Mouse (Mus musculus): ENCODE results near the gene Ehd4.

Ehd4 gene

GRCm38 (mm10) chr2:120108077-120108476 lies 46.3 kb downstream of the Ehd4 start:
- DNase-seq (ENCODE audit: low spot score in 2 of 2) = no peak

GRCm38 (mm10) chr2:120107446-120107845 lies 47.0 kb downstream of the Ehd4 start:
- no peak for DNase-seq (ENCODE audit: low spot score in 2 of 2)

GRCm38 (mm10) chr2:120106397-120106973 lies 47.9 kb downstream of the Ehd4 start:
- DNase-seq (ENCODE audit: low spot score in 2 of 2) = no peak

GRCm38 (mm10) chr2:120105861-120106260 lies 48.5 kb downstream of the Ehd4 start:
- no peak for DNase-seq (ENCODE audit: low spot score in 2 of 2)

- DNase-seq (ENCODE audit: low spot score in 2 of 2) = no peak
Measured at GRCm38 (mm10) chr2:120102881-120103280, 51.5 kb downstream of the Ehd4 start.

GRCm38 (mm10) chr2:120102450-120102849 lies 52.0 kb downstream of the Ehd4 start:
- no peak for DNase-seq (ENCODE audit: low spot score in 2 of 2)

- DNase-seq (ENCODE audit: low spot score in 2 of 2) = no peak
Measured at GRCm38 (mm10) chr2:120101961-120102360, 52.4 kb downstream of the Ehd4 start.

GRCm38 (mm10) chr2:120099886-120100285 lies 54.5 kb downstream of the Ehd4 start:
- no peak for DNase-seq (ENCODE audit: low spot score in 2 of 2)

- DNase-seq (ENCODE audit: low spot score in 2 of 2) = no peak
Measured at GRCm38 (mm10) chr2:120099263-120099662, 55.1 kb downstream of the Ehd4 start.

- no peak for DNase-seq (ENCODE audit: low spot score in 2 of 2)
Measured at GRCm38 (mm10) chr2:120098781-120099202, 55.6 kb downstream of the Ehd4 start.

- DNase-seq (ENCODE audit: low spot score in 2 of 2) = no peak
Measured at GRCm38 (mm10) chr2:120097868-120098267, 56.5 kb downstream of the Ehd4 start.

GRCm38 (mm10) chr2:120096711-120097110 lies 57.7 kb downstream of the Ehd4 start:
- no peak for DNase-seq (ENCODE audit: low spot score in 2 of 2)

GRCm38 (mm10) chr2:120096191-120096590 lies 58.2 kb downstream of the Ehd4 start:
- DNase-seq (ENCODE audit: low spot score in 2 of 2) = no peak

- no peak for DNase-seq (ENCODE audit: low spot score in 2 of 2)
Measured at GRCm38 (mm10) chr2:120095171-120095570, 59.2 kb downstream of the Ehd4 start.

- DNase-seq (ENCODE audit: low spot score in 2 of 2) = no peak
Measured at GRCm38 (mm10) chr2:120093671-120094430, 60.6 kb downstream of the Ehd4 start.

GRCm38 (mm10) chr2:120090979-120091378 lies 63.4 kb downstream of the Ehd4 start:
- DNase-seq (ENCODE audit: low spot score in 2 of 2) = no peak

GRCm38 (mm10) chr2:120087897-120088296 lies 66.5 kb downstream of the Ehd4 start:
- no peak for DNase-seq (ENCODE audit: low spot score in 2 of 2)

GRCm38 (mm10) chr2:120087391-120087790 lies 67.0 kb downstream of the Ehd4 start:
- no peak for DNase-seq (ENCODE audit: low spot score in 2 of 2)

- no peak for DNase-seq (ENCODE audit: low spot score in 2 of 2)
Measured at GRCm38 (mm10) chr2:120086038-120086437, 68.4 kb downstream of the Ehd4 start.

- no peak for DNase-seq (ENCODE audit: low spot score in 2 of 2)
Measured at GRCm38 (mm10) chr2:120084593-120085361, 69.6 kb downstream of the Ehd4 start.

GRCm38 (mm10) chr2:120082416-120082815 lies 72.0 kb downstream of the Ehd4 start:
- DNase-seq (ENCODE audit: low spot score in 2 of 2) = no peak

- DNase-seq (ENCODE audit: low spot score in 2 of 2) = peak in 1 of 2 experiments; percentile 22
Measured at GRCm38 (mm10) chr2:120076076-120076705, 78.2 kb downstream of the Ehd4 start.

Measured in frontal cortex, postnatal 25 days (tissue).